Mouse (Mus musculus) CH12.LX (cell line): ENCODE results near the gene Kdm5b. TPM values are rescaled to one million over a fixed set of nuclear protein-coding genes. Genes with fewer than 3 reads are reported as not detected.

Experiments
- DNase-seq: peaks from one replicate; pipeline ENCODE4 v3.0.0-alpha.2; 2013; ENCODE audit errors: extremely low read depth
- H3K27ac ChIP-seq: 2 replicates; pipeline ENCODE4 v1.5.1; 2012; ENCODE audit warnings: low read depth, mild to moderate bottlenecking, control low read depth, moderate library complexity; ENCODE audit not compliant: insufficient read depth
- H3K27me3 ChIP-seq: replicated peaks from 2 replicates; pipeline ENCODE3; 2012; ENCODE audit warnings: inconsistent platforms
- H3K36me3 ChIP-seq, 2 experiments: replicated peaks in 1 of 2; 2 replicates each; pipeline versions ENCODE3 to v1.6.1; 2012; ENCODE audit warnings: inconsistent platforms in 1 of 2, low read length in 1 of 2, mild to moderate bottlenecking in 1 of 2, mixed read lengths in 1 of 2, moderate library complexity in 1 of 2; ENCODE audit not compliant: control insufficient read depth in 1 of 2, insufficient read depth in 1 of 2
- H3K4me1 ChIP-seq, 2 experiments: 2 replicates each; pipeline ENCODE4 v1.6.1; 2012; ENCODE audit warnings: inconsistent platforms in 1 of 2, moderate library complexity in 1 of 2; ENCODE audit not compliant: insufficient read depth in 2 of 2, control insufficient read depth in 1 of 2
- H3K4me2 ChIP-seq: 2 replicates; pipeline ENCODE4 v1.6.1; 2012; ENCODE audit warnings: low read depth, mild to moderate bottlenecking, control low read depth; ENCODE audit not compliant: poor library complexity, insufficient read depth, severe bottlenecking
- H3K4me3 ChIP-seq, 3 experiments: fragments of 150-350 bp in 1 of 3; sonication (generic) in 1 of 3; replicated peaks in 1 of 3; 2 replicates each; pipeline versions ENCODE3 to v1.5.1; 2011 to 2012; ENCODE audit warnings: low read depth in 2 of 3, low read length in 2 of 3, mild to moderate bottlenecking in 2 of 3, moderate library complexity in 2 of 3, control low read depth in 1 of 3, improper control_type of control experiment in 1 of 3, inconsistent platforms in 1 of 3, mixed read lengths in 1 of 3; ENCODE audit not compliant: poor library complexity in 1 of 3
- H3K79me2 ChIP-seq: replicated peaks from 2 replicates; pipeline ENCODE4 v1.6.1; 2012; ENCODE audit warnings: mild to moderate bottlenecking, moderate library complexity; ENCODE audit not compliant: control insufficient read depth, poor library complexity, insufficient read depth, severe bottlenecking; ENCODE audit errors: extremely low read depth
- H3K9ac ChIP-seq: 2 replicates; pipeline ENCODE4 v1.6.1; 2012; ENCODE audit warnings: low read depth, mild to moderate bottlenecking, control low read depth, moderate library complexity; ENCODE audit not compliant: insufficient read depth
- H3K9me3 ChIP-seq: replicated peaks from 2 replicates; pipeline ENCODE3; 2012; ENCODE audit warnings: low read length, inconsistent platforms, mixed read lengths
- CHD1 ChIP-seq: IDR thresholded peaks from 2 replicates; pipeline ENCODE4 v1.6.1; 2012; ENCODE audit warnings: low read depth, low read length, improper control_type of control experiment, inconsistent platforms
- CHD2 ChIP-seq: IDR thresholded peaks from 2 replicates; pipeline ENCODE4 v1.6.1; 2011; ENCODE audit warnings: low read length, improper control_type of control experiment
- E2F4 ChIP-seq: IDR thresholded peaks from 2 replicates; pipeline ENCODE4 v1.6.1; 2011; ENCODE audit warnings: low read depth, low read length, improper control_type of control experiment; ENCODE audit not compliant: insufficient replicate concordance
- EP300 ChIP-seq: IDR thresholded peaks from 2 replicates; pipeline ENCODE4 v1.6.1; 2011; ENCODE audit warnings: low read length, improper control_type of control experiment
- IRF4 ChIP-seq: IDR thresholded peaks from 2 replicates; pipeline ENCODE4 v1.6.1; 2014; ENCODE audit warnings: low read depth, mild to moderate bottlenecking, inconsistent platforms, low read length, improper control_type of control experiment
- JUN ChIP-seq: IDR thresholded peaks from 2 replicates; pipeline ENCODE4 v1.6.1; 2011; ENCODE audit warnings: low read depth, mild to moderate bottlenecking, low read length, improper control_type of control experiment, moderate library complexity; ENCODE audit not compliant: insufficient read depth
- JUND ChIP-seq: conservative IDR thresholded peaks from 2 replicates; pipeline ENCODE4 v1.6.1; 2011; ENCODE audit warnings: low read depth, low read length, improper control_type of control experiment
- KAT2A ChIP-seq: IDR thresholded peaks from 2 replicates; pipeline ENCODE4 v1.6.1; 2012; ENCODE audit warnings: low read length, improper control_type of control experiment, inconsistent platforms; ENCODE audit not compliant: insufficient replicate concordance
- MAX ChIP-seq: IDR thresholded peaks from 2 replicates; pipeline ENCODE4 v1.6.1; 2011; ENCODE audit warnings: low read length, improper control_type of control experiment
- MEF2A ChIP-seq: IDR thresholded peaks from 2 replicates; pipeline ENCODE4 v1.6.1; 2014; ENCODE audit warnings: low read depth, mild to moderate bottlenecking, inconsistent platforms, low read length, improper control_type of control experiment, borderline replicate concordance
- MYC ChIP-seq: IDR thresholded peaks from 2 replicates; pipeline ENCODE4 v1.6.1; 2011; ENCODE audit warnings: low read depth, mild to moderate bottlenecking, improper control_type of control experiment, low read length
- PAX5 ChIP-seq: IDR thresholded peaks from 2 replicates; pipeline ENCODE4 v1.6.1; 2012; ENCODE audit warnings: low read length, inconsistent platforms, mixed read lengths
- TBP ChIP-seq: conservative IDR thresholded peaks from 2 replicates; pipeline ENCODE4 v1.6.1; 2011; ENCODE audit warnings: low read depth, low read length, improper control_type of control experiment
- UBTF ChIP-seq: IDR thresholded peaks from 2 replicates; pipeline ENCODE4 v1.6.1; 2012; ENCODE audit warnings: low read depth, mild to moderate bottlenecking, inconsistent platforms, low read length, improper control_type of control experiment, moderate library complexity
- ZNF384 ChIP-seq: IDR thresholded peaks from 2 replicates; pipeline ENCODE4 v1.6.1; 2012; ENCODE audit warnings: low read depth, low read length, improper control_type of control experiment, inconsistent platforms
- dilution Hi-C: fragments of 300-500 bp; cut with MboI; formaldehyde crosslinking; loops from 2 replicates; pipeline ENCODE4 v1.14.3; 2020; ENCODE audit warnings: low sequenced_read_pairs; ENCODE audit not compliant: extremely low pct_unique_long_range_greater_than_20kb, extremely low pct_ligation_motif_present
- in situ Hi-C: fragments of 300-500 bp; cut with MboI; formaldehyde crosslinking; loops from 3 replicates; pipeline ENCODE4 v1.14.3; 2019; ENCODE audit warnings: low sequenced_read_pairs, low pct_ligation_motif_present, low pct_unique_long_range_greater_than_20kb, mixed read lengths
- polyA plus RNA-seq: library from polyadenylated mRNA; unstranded; fragments of >175 nt; gene quantifications from 2 replicates; pipeline ENCODE4 v1.2.1, GENCODE M21; 2012; ENCODE audit warnings: low read depth; ENCODE audit not compliant: insufficient read length
- total RNA-seq, 2 experiments: library from RNA; depleted of rRNA; stranded (reverse); fragments of 300-350 nt in 1 of 2; fragments of >200 nt in 1 of 2; gene quantifications; 2 replicates each; pipeline ENCODE4 v1.2.3; 2012 to 2014

The Kdm5b gene
- total and polyA plus RNA-seq, 3 experiments: 1.9 to 14.3 (median 4.1) TPM

DNA sequence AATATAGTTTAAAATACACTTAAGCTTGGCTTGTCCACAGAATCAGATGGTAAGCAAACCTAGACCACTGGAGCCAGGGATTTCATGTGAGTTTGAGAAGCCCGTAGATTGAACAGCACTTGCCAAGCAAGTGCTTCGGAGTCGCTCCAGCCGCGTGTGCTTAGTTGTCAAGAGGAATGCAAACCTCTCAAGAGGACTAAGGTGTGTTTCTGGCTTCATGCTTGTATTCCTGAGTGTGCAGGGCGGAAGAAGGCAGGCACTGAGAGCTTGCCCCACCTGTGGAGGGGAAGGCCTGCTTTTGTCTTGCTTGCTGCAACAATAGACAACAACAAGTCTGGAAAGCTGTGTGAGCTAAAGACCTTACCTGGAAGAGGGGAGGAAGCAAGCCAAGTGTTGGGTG lies 83.7 kb downstream of the Kdm5b start:
- H3K27me3 ChIP-seq: peaks cover 78% of the 10 kb centered on the region
- in situ Hi-C loops: no loop called here
- dilution Hi-C loops: no loop called here

DNA sequence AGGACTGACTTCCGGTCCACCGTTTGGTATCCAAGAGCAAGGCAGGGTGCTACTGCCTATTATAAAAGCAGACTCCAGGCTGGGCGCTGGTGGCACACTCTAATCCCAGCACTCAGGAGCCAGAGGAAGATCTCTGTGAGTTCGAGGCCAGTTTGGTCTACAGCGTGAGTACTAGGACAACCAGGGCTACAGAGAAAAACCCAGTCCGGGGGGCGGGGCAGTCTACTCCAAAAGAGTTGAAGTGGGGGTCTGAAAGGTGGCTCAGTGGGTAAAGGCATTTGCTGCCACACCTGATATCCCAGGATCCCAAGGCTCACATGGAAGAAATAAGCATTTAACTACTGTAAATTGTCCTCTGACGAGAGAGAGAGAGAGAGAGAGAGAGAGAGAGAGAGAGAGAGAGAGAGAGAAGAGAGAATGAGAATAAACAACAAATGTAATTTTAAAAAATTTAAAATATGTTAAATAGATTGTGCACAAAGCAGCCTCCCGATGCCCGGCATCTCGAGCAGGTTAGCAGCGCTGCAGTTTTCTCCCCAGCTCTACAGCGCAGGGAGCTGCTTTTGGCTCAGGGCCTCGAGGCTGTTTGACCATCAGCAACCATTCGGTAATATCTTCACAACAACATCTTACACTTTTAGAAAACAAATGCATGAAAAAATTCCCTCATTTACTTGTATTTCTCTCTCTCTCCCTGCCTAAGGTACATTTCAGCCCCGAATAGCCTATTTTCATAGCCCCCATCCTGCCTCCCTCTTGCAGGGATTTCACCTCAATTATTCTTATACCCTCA lies 85.6 kb downstream of the Kdm5b start:
- H3K27ac ChIP-seq: no peak overlapping the region
- no peaks in the 10 kb centered on the region for H3K79me2 ChIP-seq
- no peaks in the 10 kb centered on the region for H3K36me3 ChIP-seq
- dilution Hi-C loops: no loop called here
- in situ Hi-C loops: no loop called here
- no peak overlapping the region for H3K9ac ChIP-seq
- H3K4me1 ChIP-seq: no peaks in the 10 kb centered on the region
- TF ChIP-seq JUN (no peak), UBTF (no peak), MEF2A (no peak), CHD1 (no peak), MAX (no peak), IRF4 (no peak), E2F4 (no peak), ZNF384 (no peak), JUND (no peak), PAX5 (no peak), TBP (no peak), CHD2 (no peak), MYC (no peak)
- no peak for DNase-seq
- H3K4me2 ChIP-seq: no peak overlapping the region
- H3K27me3 ChIP-seq: peaks cover 89% of the 10 kb centered on the region
- H3K9me3 ChIP-seq: no peaks in the 10 kb centered on the region
- H3K4me3 ChIP-seq: no peak overlapping the region

More for the DNA sequence above, 83.7 kb downstream of the Kdm5b start:
- H3K4me2 ChIP-seq: no peak overlapping the region
- no peak for TF ChIP-seq E2F4
- TF ChIP-seq KAT2A: no peak
- no peak for TF ChIP-seq EP300
- TF ChIP-seq UBTF: no peak
- TF ChIP-seq, all 38 proteins: peak for 0
- Histone ChIP-seq H3K4me3 (no peak overlapping the region), H3K4me1 (no peaks in the 10 kb centered on the region), H3K9me3 (no peaks in the 10 kb centered on the region), H3K9ac (no peak overlapping the region), H3K27ac (no peak overlapping the region), H3K36me3 (no peaks in the 10 kb centered on the region), H3K79me2 (no peaks in the 10 kb centered on the region)
- DNase-seq: no peak
